Mouse (Mus musculus) lung, postnatal 0 days (tissue): ENCODE data around the gene Prkag2.

ENCODE experiments used
- CTCF ChIP-seq: IDR thresholded peaks from 2 replicates; pipeline ENCODE4 v1.5.1; 2016; ENCODE audit warnings: antibody characterized with exemption, mild to moderate bottlenecking
- EP300 ChIP-seq: IDR thresholded peaks from 2 replicates; pipeline ENCODE4 v1.6.1; 2016; ENCODE audit warnings: antibody characterized with exemption, mild to moderate bottlenecking, control low read depth

GRCm38 (mm10) chr5:25064270-25065232 is 35.9 kb downstream of the Prkag2 start:
- TF ChIP-seq CTCF (no peak), EP300 (no peak)
